ENCODE assay signal across 16 mouse cellular contexts in the genomic region with DNA sequence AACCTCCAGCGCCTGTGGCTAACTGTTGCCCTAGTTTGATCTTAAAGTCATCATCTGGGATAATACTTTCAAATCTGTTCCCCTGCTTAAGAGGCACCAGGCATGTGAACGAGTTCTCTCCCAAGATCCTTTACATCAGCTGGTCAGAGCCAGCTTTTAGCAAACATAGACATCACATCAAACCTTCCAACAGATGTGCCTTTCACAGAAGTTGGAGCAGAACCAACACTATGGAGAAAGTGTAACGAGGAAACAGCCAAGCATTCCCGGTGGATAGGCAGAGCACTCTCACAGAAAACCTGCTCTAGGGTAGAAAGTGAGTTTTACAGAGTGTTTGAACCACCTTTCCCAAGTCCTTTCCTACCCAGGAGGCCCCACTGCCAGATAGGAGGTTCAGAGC.
A peak's percentile ranks its signal among the peaks of the same experiment; 100 is the strongest.
DNase-seq lines count a peak whose midpoint lies in the region; ATAC-seq and TF ChIP-seq lines count a peak whose summit lies in the region.
"Had no signal": no experiment of that assay in that cellular context is flagged by ENCODE, and none has a peak within 500 bp of the region (broad histone marks: within the 10 kb centered on the region; RNA-seq: fewer than 3 reads in every experiment).

No protein-coding gene starts in this region.

- TF ChIP-seq POLR2A in limb, embryonic 14.5 days (IDR thresholded peaks at IDR 0.05; ENCODE audit: borderline replicate concordance, extremely low read depth, insufficient read depth, insufficient read length): no peak

- DNase-seq in frontal cortex, postnatal 25 days (ENCODE audit: low spot score in 2 of 2): no peak
- DNase-seq in kidney, postnatal 36 days: no peak
- peak; percentile 34 for DNase-seq in adipocyte (ENCODE audit: low spot score)
- peak; percentile 81 for DNase-seq in limb, embryonic 14.5 days (ENCODE audit: low spot score)
- DNase-seq in ovary, postnatal 36 days (ENCODE audit: low spot score): no peak
- DNase-seq in urinary bladder, postnatal 36 days (ENCODE audit: low spot score in 2 of 2): no peak
- DNase-seq: cerebellum, adult 18-20 months; kidney, postnatal 4 days; right cerebral cortex, postnatal 4 days had no signal

- H3K36me3 ChIP-seq in kidney, embryonic 16.5 days (ENCODE audit: insufficient read depth, low read length): no peaks in the 10 kb centered on the region
- H3K36me3 ChIP-seq in limb, embryonic 14.5 days (ENCODE audit: control insufficient read depth, insufficient read depth, low read length): no peaks in the 10 kb centered on the region
- H3K36me3 ChIP-seq: embryonic facial prominence, embryonic 12.5 days; liver, embryonic 15.5 days; neural tube, embryonic 12.5 days had no signal

- H3K4me1 ChIP-seq in kidney, embryonic 16.5 days (ENCODE audit: insufficient read depth, low read length): peaks cover 12% of the 10 kb centered on the region; the same call in 1 of the 2 replicates
- peaks cover 17% of the 10 kb centered on the region for H3K4me1 ChIP-seq in limb, embryonic 14.5 days (ENCODE audit: control insufficient read depth, insufficient read depth, low read length)
- H3K4me1 ChIP-seq: embryonic facial prominence, embryonic 12.5 days; liver, embryonic 15.5 days had no signal

- ATAC-seq in frontal cortex, adult (ENCODE audit: low TSS enrichment): peak; percentile 31; the same call in 1 of the 2 replicates
- ATAC-seq in kidney, embryonic 16.5 days (ENCODE audit: low FRiP score, low TSS enrichment): no peak
- ATAC-seq in limb, embryonic 14.5 days (ENCODE audit: low FRiP score, low read depth): peak; percentile 75
- ATAC-seq: forebrain, embryonic 13.5 days; Patski had no signal

- H3K4me3 ChIP-seq in kidney, embryonic 16.5 days (ENCODE audit: low read length): no peak overlapping the region
- no peak overlapping the region for H3K4me3 ChIP-seq in limb, embryonic 14.5 days (replicated peaks; ENCODE audit: low read length)
- H3K4me3 ChIP-seq: embryonic facial prominence, embryonic 12.5 days; forebrain, embryonic 13.5 days; liver, embryonic 15.5 days; neural tube, embryonic 12.5 days had no signal

- no peak overlapping the region for H3K4me2 ChIP-seq in kidney, embryonic 16.5 days (replicated peaks; ENCODE audit: low read depth, low read length)
- no peak overlapping the region for H3K4me2 ChIP-seq in limb, embryonic 14.5 days (replicated peaks; ENCODE audit: low read depth, low read length, severe bottlenecking)
- H3K4me2 ChIP-seq: embryonic facial prominence, embryonic 12.5 days; forebrain, embryonic 13.5 days; liver, embryonic 15.5 days; neural tube, embryonic 12.5 days had no signal

- 0 out of 2 replicates have a peak overlapping the region, but pooled peaks have one; percentile 0 for H3K27ac ChIP-seq in kidney, embryonic 16.5 days (ENCODE audit: low read length)
- H3K27ac ChIP-seq in limb, embryonic 14.5 days (replicated peaks; ENCODE audit: low read depth, low read length): peak overlapping the region; percentile 81
- H3K27ac ChIP-seq: embryonic facial prominence, embryonic 12.5 days; forebrain, embryonic 13.5 days; liver, embryonic 15.5 days; neural tube, embryonic 12.5 days had no signal

- no peaks in the 10 kb centered on the region for H3K27me3 ChIP-seq in kidney, embryonic 16.5 days (ENCODE audit: insufficient read depth, low read length)
- no peaks in the 10 kb centered on the region for H3K27me3 ChIP-seq in limb, embryonic 14.5 days (ENCODE audit: control insufficient read depth, insufficient read depth, low read length)
- H3K27me3 ChIP-seq: embryonic facial prominence, embryonic 12.5 days; forebrain, embryonic 13.5 days; liver, embryonic 15.5 days; neural tube, embryonic 12.5 days; Patski had no signal

- no peaks in the 10 kb centered on the region for H3K9me3 ChIP-seq in kidney, embryonic 16.5 days (ENCODE audit: low read length)
- H3K9me3 ChIP-seq in limb, embryonic 14.5 days (ENCODE audit: control insufficient read depth, low read length): no peaks in the 10 kb centered on the region
- H3K9me3 ChIP-seq: embryonic facial prominence, embryonic 12.5 days; forebrain, embryonic 13.5 days; liver, embryonic 15.5 days; neural tube, embryonic 12.5 days had no signal

- WGBS in kidney, embryonic 16.5 days: 57% methylated on average over 4 of the region's 4 CpGs
- WGBS in limb, embryonic 14.5 days: 31% methylated on average over 4 of the region's 4 CpGs

- no peak overlapping the region for H3K9ac ChIP-seq in kidney, embryonic 16.5 days (replicated peaks; ENCODE audit: low read length)
- H3K9ac ChIP-seq in limb, embryonic 14.5 days (ENCODE audit: low read depth, low read length, severe bottlenecking): no peak overlapping the region
- H3K9ac ChIP-seq: embryonic facial prominence, embryonic 12.5 days; forebrain, embryonic 13.5 days; liver, embryonic 15.5 days; neural tube, embryonic 12.5 days had no signal

Comparison
In these comparisons a context has a peak if more than half of its experiments do, and no peak if none do; other contexts are left out.
1. DNase-seq: peak in adipocyte (single experiment) and limb, embryonic 14.5 days (single experiment); none in frontal cortex, postnatal 25 days (0 of 2), kidney, postnatal 36 days (0 of 2), ovary, postnatal 36 days (single experiment) and urinary bladder, postnatal 36 days (0 of 2).